Mouse (Mus musculus) bone marrow macrophage, adult 2 months (primary cell): ENCODE data around the gene Cbarp. TPM values are rescaled to one million over a fixed set of nuclear protein-coding genes. Genes with fewer than 3 reads are reported as not detected.
A peak's percentile ranks its signal among the peaks of the same experiment; 100 is the strongest.

Experiments used
- H3K27ac ChIP-seq: 2 replicates; pipeline ENCODE4 v1.5.1; 2012; ENCODE audit warnings: low read depth, low read length; ENCODE audit not compliant: insufficient read depth
- H3K4me1 ChIP-seq: 2 replicates; pipeline ENCODE4 v1.6.1; 2012; ENCODE audit warnings: low read length; ENCODE audit not compliant: control insufficient read depth, insufficient read depth
- H3K4me3 ChIP-seq: 2 replicates; pipeline ENCODE4 v1.5.1; 2012; ENCODE audit warnings: mild to moderate bottlenecking, low read length, moderate library complexity; ENCODE audit not compliant: insufficient read depth
- CTCF ChIP-seq: IDR thresholded peaks from 2 replicates; pipeline ENCODE4 v1.5.1; 2012; ENCODE audit warnings: low read depth, mild to moderate bottlenecking, low read length, moderate library complexity
- POLR2A ChIP-seq: IDR thresholded peaks from 2 replicates; pipeline ENCODE4 v1.6.1; 2012; ENCODE audit warnings: mild to moderate bottlenecking, low read depth, low read length, borderline replicate concordance
- polyA plus RNA-seq: library from polyadenylated mRNA; stranded (reverse); fragments of >200 nt; gene quantifications from 2 replicates; pipeline ENCODE4 v1.2.4, GENCODE M21; 2012; ENCODE audit not compliant: missing spikeins, insufficient read depth, insufficient read length

Cbarp gene
- polyA plus RNA-seq, 1 experiment: 2.9 TPM

- Histone ChIP-seq H3K27ac (peak overlapping the region; percentile 5; the same call in 1 of the 2 replicates), H3K4me1 (peaks cover 59% of the 10 kb centered on the region), H3K4me3 (no peak overlapping the region)
- TF ChIP-seq POLR2A (no peak), CTCF (no peak)
These were observed 16.7 kb upstream of the Cbarp start for GRCm38 (mm10) chr10:80157141-80157929.

- Histone ChIP-seq H3K27ac (no peak overlapping the region), H3K4me3 (no peak overlapping the region), H3K4me1 (peaks cover 53% of the 10 kb centered on the region)
- TF ChIP-seq POLR2A: no peak
- no peak for TF ChIP-seq CTCF
These were observed 16.1 kb upstream of the Cbarp start for GRCm38 (mm10) chr10:80156752-80157053.

- Histone ChIP-seq H3K4me1 (peaks cover 50% of the 10 kb centered on the region), H3K27ac (no peak overlapping the region), H3K4me3 (no peak overlapping the region)
- no peak for TF ChIP-seq CTCF
- no peak for TF ChIP-seq POLR2A
These were observed 15.5 kb upstream of the Cbarp start for GRCm38 (mm10) chr10:80156002-80156751.

- H3K4me1 ChIP-seq: peaks cover 44% of the 10 kb centered on the region
These were observed 14.6 kb upstream of the Cbarp start for GRCm38 (mm10) chr10:80155277-80155676.

GRCm38 (mm10) chr10:80154384-80154783 lies 13.7 kb upstream of the Cbarp start:
- TF ChIP-seq POLR2A: no peak
- TF ChIP-seq CTCF: no peak
- Histone ChIP-seq H3K4me1 (peaks cover 41% of the 10 kb centered on the region), H3K27ac (no peak overlapping the region), H3K4me3 (no peak overlapping the region)

More at GRCm38 (mm10) chr10:80155277-80155676, 14.6 kb upstream of the Cbarp start:
- H3K27ac ChIP-seq: no peak overlapping the region
- TF ChIP-seq POLR2A (no peak), CTCF (no peak)
- H3K4me3 ChIP-seq: no peak overlapping the region

GRCm38 (mm10) chr10:80153713-80154112 lies 13.1 kb upstream of the Cbarp start:
- Histone ChIP-seq H3K27ac (no peak overlapping the region), H3K4me1 (peaks cover 34% of the 10 kb centered on the region), H3K4me3 (no peak overlapping the region)
- TF ChIP-seq POLR2A: no peak
- no peak for TF ChIP-seq CTCF

- peak overlapping the region; percentile 94 for H3K27ac ChIP-seq
- no peak for TF ChIP-seq POLR2A
- TF ChIP-seq CTCF: no peak
- peak overlapping the region; percentile 73 for H3K4me3 ChIP-seq
- peaks cover 31% of the 10 kb centered on the region for H3K4me1 ChIP-seq
These were observed 12.2 kb upstream of the Cbarp start for GRCm38 (mm10) chr10:80152873-80153260.

- peak overlapping the region; percentile 94 for H3K27ac ChIP-seq
- TF ChIP-seq CTCF (no peak), POLR2A (no peak)
- H3K4me1 ChIP-seq: peaks cover 30% of the 10 kb centered on the region
These were observed 11.6 kb upstream of the Cbarp start for GRCm38 (mm10) chr10:80152071-80152872.

GRCm38 (mm10) chr10:80151211-80152034 lies 10.8 kb upstream of the Cbarp start:
- Histone ChIP-seq H3K4me3 (peak overlapping the region; percentile 73), H3K27ac (peak overlapping the region; percentile 94), H3K4me1 (peaks cover 27% of the 10 kb centered on the region)
- TF ChIP-seq CTCF: no peak
- no peak for TF ChIP-seq POLR2A

More at GRCm38 (mm10) chr10:80152071-80152872, 11.6 kb upstream of the Cbarp start:
- H3K4me3 ChIP-seq: peak overlapping the region; percentile 73
